Comparison of ENCODE assay signal across 12 mouse cellular contexts in the genomic region with DNA sequence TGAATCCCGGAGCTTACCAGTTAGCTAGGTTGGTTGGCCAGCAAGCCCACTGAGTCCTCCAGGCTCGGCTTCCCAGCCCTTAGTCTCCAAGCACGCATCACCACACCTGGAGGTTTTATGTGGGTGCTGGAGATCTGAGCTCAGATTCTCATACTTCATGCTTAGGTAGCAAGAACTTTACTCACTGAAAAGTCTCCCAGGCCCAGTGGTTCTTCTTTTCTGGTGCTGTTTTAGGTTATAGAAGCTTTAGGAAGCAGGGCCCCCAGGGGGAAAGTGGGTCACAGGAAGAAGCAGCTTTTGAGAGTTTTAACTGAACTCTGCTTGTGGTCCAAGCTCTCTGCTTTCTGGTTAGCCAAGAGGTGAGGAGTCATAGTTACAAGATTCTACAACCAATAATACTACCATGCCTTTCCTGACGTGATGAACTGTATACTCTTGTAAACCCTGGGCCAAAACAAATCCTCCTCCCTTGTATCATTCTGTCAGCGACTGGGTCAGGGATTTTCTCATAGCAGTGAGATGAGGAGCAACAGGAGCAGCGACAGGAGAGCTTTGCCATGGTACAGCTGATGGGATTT.
DNase-seq lines count a peak whose midpoint lies in the region; ATAC-seq and TF ChIP-seq lines count a peak whose summit lies in the region.
"Had no signal": no experiment of that assay in that cellular context is flagged by ENCODE, and none has a peak within 500 bp of the region (broad histone marks: within the 10 kb centered on the region; RNA-seq: fewer than 3 reads in every experiment).

No protein-coding gene starts in this region.

- no peak overlapping the region for H3K4me2 ChIP-seq in kidney, embryonic 15.5 days
- 0 out of 2 replicates have a peak overlapping the region, but pooled peaks have one; percentile 8 for H3K4me2 ChIP-seq in liver, embryonic 12.5 days
- H3K4me2 ChIP-seq in intestine, postnatal 0 days (replicated peaks; ENCODE audit: low read depth) = no peak overlapping the region
- H3K4me2 ChIP-seq: embryonic facial prominence, embryonic 15.5 days had no signal

- no peaks in the 10 kb centered on the region for H3K36me3 ChIP-seq in kidney, embryonic 15.5 days
- H3K36me3 ChIP-seq in liver, embryonic 12.5 days = no peaks in the 10 kb centered on the region
- H3K36me3 ChIP-seq in thymus, adult 2 months (ENCODE audit: control insufficient read depth, insufficient read depth, low read length) = peaks cover 14% of the 10 kb centered on the region; the same call in 1 of the 2 replicates
- no peaks in the 10 kb centered on the region for H3K36me3 ChIP-seq in hindbrain, embryonic 10.5 days
- no peaks in the 10 kb centered on the region for H3K36me3 ChIP-seq in intestine, postnatal 0 days (ENCODE audit: control insufficient read depth, insufficient read depth)
- H3K36me3 ChIP-seq: embryonic facial prominence, embryonic 15.5 days had no signal

- TF ChIP-seq CTCF in thymus, adult 2 months (IDR thresholded peaks at IDR 0.05; ENCODE audit: borderline replicate concordance, control insufficient read depth, extremely low read depth, insufficient read depth, low read length, poor library complexity) = no peak
- no peak for TF ChIP-seq CTCF in intestine, postnatal 0 days (IDR thresholded peaks at IDR 0.05; ENCODE audit: low read depth)

- 36% methylated on average over 6 of the region's 6 CpGs for WGBS in kidney, embryonic 15.5 days
- WGBS in liver, embryonic 12.5 days (ENCODE audit: insufficient replicate concordance) = 32% methylated on average over 6 of the region's 6 CpGs
- 16% methylated on average over 6 of the region's 6 CpGs for WGBS in thymus, adult 2 months
- 81% methylated on average over 6 of the region's 6 CpGs for WGBS in hindbrain, embryonic 10.5 days
- 68% methylated on average over 6 of the region's 6 CpGs for WGBS in intestine, postnatal 0 days

- no peaks in the 10 kb centered on the region for H3K9me3 ChIP-seq in kidney, embryonic 15.5 days (replicated peaks)
- H3K9me3 ChIP-seq in liver, embryonic 12.5 days (replicated peaks) = no peaks in the 10 kb centered on the region
- H3K9me3 ChIP-seq in hindbrain, embryonic 10.5 days = no peaks in the 10 kb centered on the region
- no peaks in the 10 kb centered on the region for H3K9me3 ChIP-seq in intestine, postnatal 0 days (ENCODE audit: control insufficient read depth)
- H3K9me3 ChIP-seq: embryonic facial prominence, embryonic 15.5 days had no signal

- TF ChIP-seq POLR2A in thymus, adult 2 months (IDR thresholded peaks at IDR 0.05; ENCODE audit: control insufficient read depth, extremely low read depth, insufficient read depth, low read length, poor library complexity) = no peak

- H3K9ac ChIP-seq in kidney, embryonic 15.5 days = no peak overlapping the region
- H3K9ac ChIP-seq in liver, embryonic 12.5 days = no peak overlapping the region
- H3K9ac ChIP-seq in intestine, postnatal 0 days (ENCODE audit: low read depth, low read length) = no peak overlapping the region
- H3K9ac ChIP-seq: embryonic facial prominence, embryonic 15.5 days had no signal

- H3K4me1 ChIP-seq in kidney, embryonic 15.5 days = peaks cover 24% of the 10 kb centered on the region; the same call in 1 of the 2 replicates
- peaks cover 26% of the 10 kb centered on the region for H3K4me1 ChIP-seq in liver, embryonic 12.5 days
- peaks cover 16% of the 10 kb centered on the region for H3K4me1 ChIP-seq in thymus, adult 2 months (replicated peaks; ENCODE audit: control insufficient read depth, insufficient read depth, low read length)
- no peaks in the 10 kb centered on the region for H3K4me1 ChIP-seq in hindbrain, embryonic 10.5 days (replicated peaks)
- H3K4me1 ChIP-seq in intestine, postnatal 0 days (replicated peaks; ENCODE audit: control insufficient read depth, insufficient read depth, low read length) = no peaks in the 10 kb centered on the region

- no peak overlapping the region for H3K4me3 ChIP-seq in kidney, embryonic 15.5 days (replicated peaks)
- no peak overlapping the region for H3K4me3 ChIP-seq in liver, embryonic 12.5 days
- H3K4me3 ChIP-seq in thymus, adult 2 months (ENCODE audit: control insufficient read depth, insufficient read depth, low read length) = peak overlapping the region; percentile 23; the same call in 1 of the 2 replicates
- no peak overlapping the region for H3K4me3 ChIP-seq in hindbrain, embryonic 10.5 days
- H3K4me3 ChIP-seq in intestine, postnatal 0 days (ENCODE audit: low read depth, low read length) = no peak overlapping the region
- H3K4me3 ChIP-seq: embryonic facial prominence, embryonic 15.5 days had no signal

- no peak for ATAC-seq in kidney, embryonic 15.5 days (replicated peaks; ENCODE audit: low FRiP score)
- peak; percentile 37 for ATAC-seq in CD4-positive, CD25-positive, alpha-beta regulatory T cell, adult 4 months
- ATAC-seq in liver, embryonic 12.5 days = no peak
- no peak for ATAC-seq in intestine, postnatal 0 days

- no peak for DNase-seq in kidney, postnatal 10 days
- peak; percentile 61 for DNase-seq in thymus, adult 2 months
- no peak for DNase-seq in adrenal gland, postnatal 36 days
- DNase-seq in hindbrain, embryonic 10.5 days (ENCODE audit: low spot score) = no peak
- DNase-seq: cerebellum, adult 9-10 months; heart, adult 18-20 months had no signal

- H3K27me3 ChIP-seq in kidney, embryonic 15.5 days = no peaks in the 10 kb centered on the region
- no peaks in the 10 kb centered on the region for H3K27me3 ChIP-seq in liver, embryonic 12.5 days (replicated peaks)
- H3K27me3 ChIP-seq in thymus, adult 2 months (ENCODE audit: control insufficient read depth, insufficient read depth, low read length) = no peaks in the 10 kb centered on the region
- H3K27me3 ChIP-seq in hindbrain, embryonic 10.5 days (ENCODE audit: insufficient read depth, poor library complexity, severe bottlenecking) = no peaks in the 10 kb centered on the region
- H3K27me3 ChIP-seq in intestine, postnatal 0 days (replicated peaks; ENCODE audit: control insufficient read depth, insufficient read depth, low read length) = no peaks in the 10 kb centered on the region
- H3K27me3 ChIP-seq: embryonic facial prominence, embryonic 15.5 days had no signal

- peak overlapping the region; percentile 80 for H3K27ac ChIP-seq in kidney, embryonic 15.5 days
- H3K27ac ChIP-seq in liver, embryonic 12.5 days = peak overlapping the region; percentile 45
- H3K27ac ChIP-seq in thymus, adult 2 months (ENCODE audit: control insufficient read depth, insufficient read depth, low read length) = peak overlapping the region; percentile 100
- H3K27ac ChIP-seq in hindbrain, embryonic 10.5 days = no peak overlapping the region
- H3K27ac ChIP-seq in intestine, postnatal 0 days (ENCODE audit: low read depth, low read length) = no peak overlapping the region
- H3K27ac ChIP-seq: embryonic facial prominence, embryonic 15.5 days; macrophage had no signal

Comparison
In these comparisons a context has a peak if more than half of its experiments do, and no peak if none do; other contexts are left out.
1. H3K27ac ChIP-seq: peak in kidney, embryonic 15.5 days (single experiment), liver, embryonic 12.5 days (single experiment) and thymus, adult 2 months (single experiment); none in hindbrain, embryonic 10.5 days (single experiment) and intestine, postnatal 0 days (single experiment).